Mouse (Mus musculus) thymus, postnatal 36 days (tissue): ENCODE results near the gene Zkscan8.
"Not testable (repeated sequence)": the region's sequence is repeated elsewhere in the genome, so short reads cannot be mapped to it uniquely, and the experiment has no call there.

Experiments used
- DNase-seq, 2 experiments: peaks; one replicate each; pipeline ENCODE4 v3.0.0; 2022; ENCODE audit warnings: mixed read lengths in 2 of 2

Gene Zkscan8

DNA sequence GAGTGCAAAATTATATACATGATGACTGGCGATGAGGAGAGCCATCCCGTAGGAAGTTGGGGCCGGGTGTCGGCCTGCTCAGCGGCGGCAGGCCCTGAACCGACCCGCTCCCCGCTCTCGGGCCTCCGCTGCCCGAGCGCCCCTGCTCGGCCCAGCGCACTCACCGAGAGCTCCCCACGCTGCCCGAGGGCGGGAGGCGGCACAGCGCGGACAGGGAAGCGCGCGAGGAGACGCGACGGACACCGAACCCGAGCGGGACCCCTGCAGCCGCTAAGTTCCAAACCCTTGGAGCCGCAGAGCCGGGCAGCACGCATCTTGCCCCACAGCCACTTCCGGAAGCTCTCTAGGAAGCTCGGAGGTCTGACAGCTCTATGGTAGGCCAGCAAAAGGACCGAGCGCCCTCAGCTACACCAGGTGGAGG, at the start of gene Zkscan8:
Zkscan8 (minus strand) TSS at position 340 of the 421 bp plus-strand sequence.
- DNase-seq, result peak; percentile 87 to 89

DNA sequence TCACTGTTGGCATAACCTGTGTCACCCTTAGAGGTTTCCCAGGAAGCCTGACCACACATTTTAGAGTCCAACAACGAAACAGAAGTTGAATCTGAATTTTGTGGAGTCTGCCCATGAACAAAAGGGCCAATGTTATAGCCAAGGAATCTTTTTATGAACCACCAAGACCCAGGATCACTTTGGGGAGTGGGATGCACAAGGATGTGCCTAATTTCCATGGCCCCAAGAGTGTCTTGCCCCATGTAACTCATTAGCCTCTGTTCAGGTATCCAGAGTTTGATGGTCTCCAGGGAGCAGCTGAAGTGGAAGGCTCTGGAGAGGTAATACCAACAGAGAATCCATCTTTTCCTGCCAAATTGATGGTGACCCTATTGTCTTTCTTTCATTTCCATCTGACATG, 28.9 kb upstream of the Zkscan8 start, which contains the start of gene Olfr1535:
Olfr1535 (minus strand) TSS at position 101 of the 400 bp plus-strand sequence.
- DNase-seq, result no peak

DNA sequence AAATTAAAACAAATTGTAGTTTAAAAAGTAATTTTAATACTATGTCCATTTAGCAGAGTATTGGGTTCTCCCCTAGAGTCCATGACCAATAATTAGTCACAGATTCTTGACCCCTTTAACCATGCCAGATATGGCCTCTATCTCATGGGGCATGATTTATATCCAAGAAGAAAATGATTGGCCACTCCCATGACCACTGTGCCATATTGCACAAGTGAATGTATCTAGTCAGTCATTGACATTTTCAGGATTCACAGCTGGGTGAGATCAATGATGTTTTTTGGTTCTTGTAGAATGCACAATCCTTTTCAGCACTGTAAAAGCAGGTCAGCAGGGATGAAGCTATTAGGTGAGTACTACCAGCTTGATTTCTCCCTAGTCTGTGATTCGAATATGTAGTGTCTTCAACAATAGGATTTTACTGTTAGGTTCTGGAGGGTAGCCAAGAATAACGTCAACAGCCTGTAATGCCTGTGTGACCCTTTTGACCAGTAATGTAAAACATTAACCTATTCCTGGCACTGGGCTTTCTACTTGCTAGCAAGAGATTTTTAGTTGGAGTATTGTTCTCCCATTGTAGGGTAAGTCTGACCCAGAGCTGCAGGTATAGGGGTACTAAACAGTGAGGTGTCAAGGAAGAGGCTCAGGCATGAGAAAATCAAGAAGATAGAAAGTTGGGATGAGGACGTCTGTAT, 19.6 kb upstream of the Zkscan8 start:
- no peak for DNase-seq

DNA sequence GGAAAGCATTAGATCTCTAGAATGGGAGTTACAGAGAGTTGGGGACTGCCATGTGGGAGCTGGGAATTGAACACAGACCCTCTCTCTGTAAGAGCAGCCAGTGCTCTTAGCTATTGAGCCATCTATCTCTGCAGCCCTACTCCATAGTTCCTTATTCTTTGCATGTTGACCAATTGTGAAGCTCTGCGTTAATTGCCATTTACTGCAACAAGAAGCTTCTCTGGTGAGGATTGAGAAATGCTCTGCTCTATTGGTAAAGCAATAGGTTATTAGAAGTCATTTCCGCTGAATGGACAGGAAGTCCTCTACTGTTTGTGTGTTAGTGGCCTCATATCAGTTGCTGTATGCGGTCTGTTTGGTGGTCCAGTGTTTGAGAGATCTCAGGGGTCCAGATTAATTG, 18.6 kb upstream of the Zkscan8 start:
- DNase-seq, result no peak

DNA sequence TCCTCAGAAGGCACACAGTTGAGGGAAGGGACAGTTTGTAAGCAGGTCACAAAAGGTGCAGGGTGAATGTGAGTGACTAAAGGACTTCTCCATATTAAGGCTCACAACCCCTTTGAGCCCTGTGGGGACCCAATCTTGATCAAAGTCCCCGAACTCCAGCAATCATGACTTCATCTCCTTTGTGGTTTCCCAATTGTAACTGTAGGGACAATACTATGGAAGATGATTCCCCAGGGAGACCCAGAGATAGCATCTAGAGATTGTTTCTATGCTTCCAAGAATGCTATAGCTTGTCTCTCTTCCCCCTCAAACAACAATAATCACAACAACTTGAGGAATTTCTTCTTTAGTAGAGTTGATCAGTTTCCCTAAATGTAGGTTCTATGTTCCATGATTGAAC, 11.8 kb upstream of the Zkscan8 start, which contains the start of gene Olfr1366:
Olfr1366 (minus strand) TSS at position 101 of the 400 bp plus-strand sequence.
- DNase-seq, result no peak

DNA sequence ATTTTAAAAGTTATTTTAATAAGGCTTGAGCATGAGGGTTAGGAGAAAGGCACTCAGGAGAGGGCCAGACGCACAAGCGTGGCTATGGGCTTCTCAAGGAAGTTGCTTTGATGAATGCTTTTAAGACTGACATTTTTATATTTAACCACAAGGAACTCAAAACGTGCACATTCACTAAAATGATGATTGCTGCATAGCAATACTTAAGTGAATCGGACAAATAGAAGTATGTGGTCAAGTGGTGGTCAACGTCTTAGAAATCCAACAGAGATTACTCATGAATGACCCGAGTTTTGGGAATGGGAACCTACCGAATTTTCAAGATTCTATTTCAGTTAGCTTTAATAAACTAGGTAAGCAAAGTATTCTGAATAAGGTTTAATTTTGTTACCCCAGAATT, 784 bp downstream of the Zkscan8 start:
- no peak for DNase-seq

DNA sequence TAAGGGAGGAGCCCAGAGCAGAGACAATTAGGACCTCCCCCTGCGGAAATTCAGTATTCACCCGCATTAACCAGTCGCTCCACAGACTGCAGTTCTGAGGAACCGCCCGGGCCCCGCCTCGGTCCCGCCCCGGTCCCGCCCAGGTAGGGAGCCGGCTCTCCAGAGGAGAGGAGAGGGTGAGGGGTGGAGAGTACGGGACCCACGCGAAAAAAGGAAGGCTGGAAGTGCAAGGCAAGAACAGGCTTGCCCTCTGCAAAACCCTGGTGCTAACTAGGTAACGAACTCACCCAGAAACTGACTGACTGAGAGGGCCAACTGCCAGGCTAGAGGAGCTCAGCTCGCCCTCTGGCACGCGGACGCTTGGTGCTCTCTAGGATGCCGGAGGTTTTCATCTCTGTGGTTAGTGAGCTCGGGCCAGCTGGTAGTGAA, 24.7 kb downstream of the Zkscan8 start:
- DNase-seq, result peak; percentile 75 to 78

DNA sequence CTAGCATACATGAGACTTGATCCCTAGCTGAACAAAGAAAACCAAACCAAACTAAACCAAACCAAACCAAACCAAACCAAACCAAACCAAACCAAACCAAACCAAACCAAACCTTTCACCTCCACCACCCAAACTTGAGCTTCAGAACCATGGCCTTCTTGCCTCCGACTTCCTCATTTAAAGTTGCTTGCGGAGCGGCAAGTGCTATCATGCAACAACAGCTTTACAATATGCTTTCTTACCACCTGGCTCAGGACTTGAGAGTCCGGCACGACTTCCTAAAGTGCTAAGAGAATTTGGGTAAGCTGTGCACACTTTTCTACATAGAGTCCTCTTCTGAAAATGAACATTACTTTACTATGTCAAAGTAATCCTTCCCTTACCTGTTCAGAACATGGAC, 28.6 kb downstream of the Zkscan8 start:
- no peak for DNase-seq

DNA sequence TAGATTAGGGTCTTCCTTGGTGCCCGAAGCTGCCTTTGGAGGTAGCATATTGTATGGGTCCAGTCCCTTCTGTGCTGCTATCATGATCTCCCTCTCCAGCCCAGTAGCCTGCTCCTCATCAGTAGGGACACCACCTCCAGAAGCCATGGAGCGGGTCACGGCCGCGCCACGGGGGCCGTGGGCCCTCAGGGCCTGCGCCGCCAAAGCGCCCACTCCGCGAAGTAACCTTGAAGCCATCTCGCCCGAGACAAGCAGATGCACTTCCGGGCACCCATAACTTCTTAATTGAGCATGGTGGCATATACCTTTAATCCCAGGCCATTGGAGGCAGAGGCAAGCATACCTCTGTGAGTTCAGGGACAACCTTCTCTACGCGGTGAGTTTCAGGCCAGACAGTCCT, 29.7 kb downstream of the Zkscan8 start, which contains the start of gene Gm11273:
Gm11273 (minus strand) TSS at position 237 of the 400 bp plus-strand sequence.
- DNase-seq, result not testable (repeated sequence)

DNA sequence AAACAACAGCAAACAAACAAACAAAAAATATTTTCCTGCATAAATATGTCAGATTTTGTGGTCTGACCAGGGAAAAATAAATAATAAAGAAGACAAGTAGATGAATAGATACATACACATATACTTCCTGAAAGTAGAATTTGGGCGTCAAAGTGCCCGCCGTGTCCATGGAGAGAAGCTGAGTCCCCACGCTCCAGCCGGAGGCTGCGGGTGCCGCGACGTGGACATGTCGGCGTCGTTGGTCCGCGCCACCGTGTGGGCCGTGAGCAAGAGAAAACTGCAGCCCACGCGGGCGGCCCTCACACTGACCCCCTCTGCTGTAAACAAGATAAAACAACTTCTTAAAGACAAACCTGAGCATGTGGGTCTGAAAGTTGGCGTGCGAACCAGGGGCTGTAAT, 35.8 kb downstream of the Zkscan8 start, which contains the start of gene AK157302:
AK157302 (plus strand) TSS at position 144 of the 400 bp plus-strand sequence.
- peak in 1 of 2 experiments; percentile 18 for DNase-seq

DNA sequence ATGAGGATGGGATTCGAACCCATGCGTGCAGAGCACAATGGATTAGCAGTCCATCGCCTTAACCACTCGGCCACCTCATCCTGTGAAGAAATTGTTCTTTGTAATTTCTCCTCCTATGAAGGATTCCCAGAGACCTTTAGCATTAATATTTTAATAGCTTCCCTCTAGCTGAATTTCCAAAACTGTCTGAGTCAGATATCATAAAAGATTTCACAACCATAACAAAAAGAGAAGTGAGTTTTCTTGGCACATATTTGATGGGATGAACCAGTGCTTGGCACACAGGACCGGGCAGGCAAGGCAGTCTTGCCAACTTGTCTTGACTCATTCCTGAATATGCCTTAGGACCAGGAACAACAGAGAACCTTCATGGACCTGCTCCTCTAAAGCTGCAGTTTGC, 38.1 kb downstream of the Zkscan8 start:
- no peak for DNase-seq

DNA sequence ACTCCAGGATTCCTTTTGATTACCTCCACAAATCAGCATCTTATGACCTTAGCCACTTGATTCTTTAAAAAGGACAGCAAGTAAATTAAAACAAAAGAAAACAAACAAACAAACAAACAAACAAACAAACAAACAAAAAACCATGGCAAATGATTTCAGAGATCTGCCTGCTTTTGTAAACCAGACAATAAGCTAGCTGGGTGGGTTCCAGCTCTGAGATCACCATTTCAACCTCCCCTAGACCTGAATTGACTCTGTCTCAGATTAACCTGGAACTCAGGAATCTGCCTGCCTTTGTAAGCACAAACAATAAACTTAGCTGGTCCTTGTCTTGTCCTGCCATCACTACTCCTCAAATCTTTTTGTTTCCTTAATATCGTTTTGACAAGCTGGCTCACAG, 44.0 kb downstream of the Zkscan8 start:
- DNase-seq, result no peak

DNA sequence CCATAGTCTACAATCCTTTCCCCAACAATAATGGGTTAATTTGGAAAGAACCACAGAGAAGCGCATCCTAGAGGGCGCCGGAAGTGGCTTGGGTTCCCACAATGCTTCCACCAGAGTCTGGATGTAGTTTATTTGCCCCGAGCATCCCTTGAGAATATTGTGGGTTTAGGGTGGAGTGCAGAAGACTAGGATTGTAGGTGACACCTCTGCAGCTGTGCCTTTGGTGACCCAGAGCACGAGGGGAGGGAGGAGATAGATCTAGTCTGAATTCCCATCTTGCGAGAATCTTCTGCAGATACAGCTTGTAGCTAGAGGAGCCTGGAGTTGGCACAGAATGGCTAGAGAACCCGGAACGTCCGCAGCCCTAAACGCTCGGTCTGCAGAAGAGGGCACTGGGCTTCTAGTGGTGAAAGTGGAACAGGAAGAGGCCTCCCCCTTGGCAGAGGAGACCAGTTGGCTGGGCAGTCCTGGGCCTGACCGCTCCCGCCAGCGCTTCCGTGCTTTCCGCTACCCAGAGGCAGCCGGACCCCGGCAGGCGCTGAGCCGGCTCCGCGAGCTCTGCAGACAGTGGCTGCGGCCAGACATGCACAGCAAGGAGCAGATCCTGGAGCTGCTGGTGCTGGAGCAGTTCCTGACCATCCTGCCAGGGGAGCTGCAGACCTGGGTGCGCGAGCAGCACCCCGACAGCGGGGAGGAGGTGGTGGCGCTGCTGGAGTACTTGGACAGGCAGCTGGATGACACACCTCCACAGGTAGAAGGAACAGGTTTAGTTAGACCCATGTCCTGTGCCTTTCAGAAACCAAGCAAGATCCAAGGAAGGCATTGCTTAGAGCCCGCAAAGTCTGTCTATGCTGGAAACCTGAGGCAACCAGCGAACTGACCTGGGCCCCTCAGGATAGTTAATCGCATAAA, 51.9 kb downstream of the Zkscan8 start, which contains the start of the genes Zkscan4 and Gm10065:
Zkscan4 (plus strand) TSS at position 149 of the 912 bp plus-strand sequence.
Gm10065 (minus strand) TSS at position 683 of the 912 bp plus-strand sequence.
- not testable (repeated sequence) for DNase-seq

DNA sequence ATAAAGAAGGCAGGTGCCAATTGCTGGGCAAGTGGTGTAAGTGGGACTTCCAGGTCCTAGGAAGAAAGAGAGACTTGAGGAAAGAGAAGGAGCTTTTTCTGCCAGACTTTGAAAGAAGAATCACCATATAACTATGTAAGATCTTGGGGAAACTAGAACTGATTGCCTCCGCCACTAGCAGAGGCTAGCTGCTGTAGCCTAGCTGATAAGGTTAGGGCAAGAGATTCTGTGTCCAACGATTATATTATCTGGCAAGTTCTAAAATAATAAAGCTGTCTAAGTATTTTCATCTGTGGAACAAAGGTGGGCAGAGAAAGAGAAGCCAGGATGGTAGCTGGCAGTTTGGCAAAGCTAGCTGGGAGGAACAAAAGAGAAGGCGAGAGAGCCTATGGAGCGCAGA, 58.5 kb downstream of the Zkscan8 start:
- DNase-seq, result no peak

DNA sequence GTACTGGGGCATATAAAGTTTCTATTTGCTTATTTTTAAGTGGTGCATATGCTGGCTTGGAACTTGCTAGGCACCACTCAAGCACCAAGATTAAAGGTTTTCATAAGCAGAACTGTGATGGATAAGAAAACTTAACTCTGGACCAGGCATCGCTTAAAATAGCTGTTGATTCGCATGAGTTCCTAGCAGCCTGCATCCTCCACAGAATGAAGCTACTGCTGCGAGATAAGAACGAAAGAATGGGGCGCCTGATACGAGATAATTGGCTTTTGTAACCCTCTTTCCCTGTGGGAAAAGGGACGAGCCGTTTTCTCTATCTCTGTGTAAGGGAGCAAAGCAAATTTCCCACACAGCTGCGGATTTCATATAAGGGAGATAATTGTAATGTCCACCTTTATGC, 61.8 kb downstream of the Zkscan8 start:
- no peak for DNase-seq

DNA sequence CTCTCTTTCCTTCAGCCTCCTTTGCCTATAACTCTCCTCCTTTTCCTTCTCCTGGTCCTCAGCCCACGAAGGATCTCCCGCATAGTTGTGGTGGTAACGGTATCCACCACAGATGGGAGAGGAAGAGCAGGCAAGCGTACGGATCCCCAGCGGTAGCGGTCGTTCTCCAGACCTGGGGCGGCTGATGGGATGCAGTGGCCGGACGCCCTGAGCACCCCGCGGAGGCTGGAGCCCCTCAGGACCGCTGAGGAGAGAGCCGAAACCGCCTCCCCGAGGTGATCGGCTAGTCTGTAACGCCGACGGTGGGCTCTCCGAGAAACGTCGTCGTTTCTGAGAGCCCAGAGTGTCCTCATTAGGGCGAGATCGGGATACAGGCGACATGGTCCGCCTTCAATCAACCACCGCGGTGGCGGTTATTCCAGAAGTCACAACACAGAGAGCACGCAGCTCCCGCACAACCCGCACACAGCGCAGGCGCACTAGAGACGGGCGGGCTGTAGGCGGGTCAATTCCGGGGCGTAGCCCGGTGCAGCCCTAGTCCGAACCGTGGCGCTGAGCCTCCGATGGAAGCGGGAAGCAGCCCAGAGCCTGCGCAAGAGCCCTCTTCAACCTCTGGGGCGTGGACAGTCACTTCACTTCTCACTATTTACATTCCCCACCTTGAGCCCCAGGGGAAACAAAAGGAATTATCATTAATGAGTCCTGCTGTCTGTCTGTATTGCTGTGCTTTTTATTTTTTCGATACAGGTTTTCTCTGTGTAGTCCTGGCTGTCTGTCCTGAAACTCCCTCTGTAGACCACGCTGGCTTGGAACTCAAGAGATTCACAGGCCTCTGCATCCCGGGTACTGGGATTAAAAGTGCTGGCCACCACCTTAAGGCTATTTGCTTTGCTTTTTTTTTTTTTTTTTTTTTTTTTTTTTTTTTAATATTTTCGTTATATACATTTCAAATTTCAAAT, 62.6 kb downstream of the Zkscan8 start, which contains the start of gene Nkapl:
Nkapl (minus strand) TSS at position 449 of the 959 bp plus-strand sequence.
- peak; percentile 45 to 50 for DNase-seq

DNA sequence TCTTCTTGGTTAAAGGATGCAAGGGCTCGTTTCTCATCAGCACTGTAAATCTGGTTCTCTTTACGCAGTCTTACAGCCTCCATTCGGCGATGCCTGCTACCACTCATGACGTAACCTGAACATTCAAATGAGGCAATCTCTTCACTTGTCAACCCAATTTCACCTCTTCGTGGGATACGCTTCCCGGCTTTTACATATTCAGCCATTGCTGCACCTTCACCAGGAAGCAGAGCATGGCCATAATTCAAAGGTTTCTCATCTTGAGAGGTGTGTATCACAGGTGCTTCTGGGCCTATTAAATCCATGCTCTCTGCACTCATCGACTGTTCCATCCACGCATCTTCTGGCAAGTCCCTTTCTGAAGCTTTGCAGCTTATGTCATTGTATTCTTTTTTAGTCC, 63.6 kb downstream of the Zkscan8 start:
- DNase-seq, result no peak
